Mouse (Mus musculus) stomach, postnatal 0 days (tissue): Measurements from ENCODE around the gene Pet100. TPM values are rescaled to one million over a fixed set of nuclear protein-coding genes. Genes with fewer than 3 reads are reported as not detected.
A peak's percentile ranks its signal among the peaks of the same experiment; 100 is the strongest.

Experiments
- ATAC-seq: fragments of 200-750 bp; cut with Nextera tagmentation; 2 replicates; pipeline ENCODE4 v1.8.0; 2017; ENCODE audit not compliant: low FRiP score, low TSS enrichment
- DNase-seq: peaks from one replicate; pipeline ENCODE4 v3.0.0-alpha.2; 2016; ENCODE audit warnings: low spot score
- H3K27ac ChIP-seq: fragments of 300-500 bp; sonication (generic); replicated peaks from 2 replicates; pipeline ENCODE4 v1.5.1; 2014; ENCODE audit warnings: mild to moderate bottlenecking, control low read depth
- H3K27me3 ChIP-seq: fragments of 300-500 bp; sonication (generic); 2 replicates; pipeline ENCODE4 v1.6.1; 2014; ENCODE audit warnings: low read length; ENCODE audit not compliant: control insufficient read depth, insufficient read depth
- H3K36me3 ChIP-seq: fragments of 300-500 bp; sonication (generic); 2 replicates; pipeline ENCODE4 v1.6.1; 2014; ENCODE audit warnings: low read length, mixed read lengths; ENCODE audit not compliant: control insufficient read depth, insufficient read depth
- H3K4me1 ChIP-seq: fragments of 300-500 bp; sonication (generic); replicated peaks from 2 replicates; pipeline ENCODE4 v1.6.1; 2014; ENCODE audit warnings: antibody characterized with exemption; ENCODE audit not compliant: control insufficient read depth, insufficient read depth
- H3K4me2 ChIP-seq: fragments of 300-500 bp; sonication (generic); replicated peaks from 2 replicates; pipeline ENCODE4 v1.6.1; 2014; ENCODE audit warnings: low read depth, mild to moderate bottlenecking, control low read depth, moderate library complexity
- H3K4me3 ChIP-seq: fragments of 300-500 bp; sonication (generic); 2 replicates; pipeline ENCODE4 v1.5.1; 2014; ENCODE audit warnings: low read depth, low read length, control low read depth
- H3K9ac ChIP-seq: fragments of 300-500 bp; sonication (generic); 2 replicates; pipeline ENCODE4 v1.6.1; 2014; ENCODE audit warnings: mild to moderate bottlenecking, low read length, control low read depth, mixed read lengths
- H3K9me3 ChIP-seq: fragments of 300-500 bp; sonication (generic); 2 replicates; pipeline ENCODE4 v1.6.1; 2016; ENCODE audit warnings: low read length; ENCODE audit not compliant: control insufficient read depth
- CTCF ChIP-seq: IDR thresholded peaks from 2 replicates; pipeline ENCODE4 v1.5.1; 2016; ENCODE audit warnings: antibody characterized with exemption, low read depth, mild to moderate bottlenecking, moderate library complexity
- EP300 ChIP-seq: optimal IDR thresholded peaks from 2 replicates; pipeline ENCODE3; 2016; ENCODE audit warnings: antibody characterized with exemption
- WGBS: fragments of 180-500 bp; shearing (Covaris S2); extraction: QIAGEN DNeasy Blood & Tissue Kit; methylation state at CpG from one replicate; pipeline ENCODE4 v1.1.7; 2014; 5-methylcytosine and 5-hydroxymethylcytosine counted together
- polyA plus RNA-seq: library from polyadenylated mRNA; unstranded; fragments of >200 nt; fragmentation: Nextera tagmentation; extraction: Ambion mirVana; gene quantifications from 2 replicates; pipeline ENCODE4 v1.2.1, GENCODE M21; 2015

Pet100 gene
- polyA plus RNA-seq, 1 experiment from 2014 or later = 171 TPM

DNA sequence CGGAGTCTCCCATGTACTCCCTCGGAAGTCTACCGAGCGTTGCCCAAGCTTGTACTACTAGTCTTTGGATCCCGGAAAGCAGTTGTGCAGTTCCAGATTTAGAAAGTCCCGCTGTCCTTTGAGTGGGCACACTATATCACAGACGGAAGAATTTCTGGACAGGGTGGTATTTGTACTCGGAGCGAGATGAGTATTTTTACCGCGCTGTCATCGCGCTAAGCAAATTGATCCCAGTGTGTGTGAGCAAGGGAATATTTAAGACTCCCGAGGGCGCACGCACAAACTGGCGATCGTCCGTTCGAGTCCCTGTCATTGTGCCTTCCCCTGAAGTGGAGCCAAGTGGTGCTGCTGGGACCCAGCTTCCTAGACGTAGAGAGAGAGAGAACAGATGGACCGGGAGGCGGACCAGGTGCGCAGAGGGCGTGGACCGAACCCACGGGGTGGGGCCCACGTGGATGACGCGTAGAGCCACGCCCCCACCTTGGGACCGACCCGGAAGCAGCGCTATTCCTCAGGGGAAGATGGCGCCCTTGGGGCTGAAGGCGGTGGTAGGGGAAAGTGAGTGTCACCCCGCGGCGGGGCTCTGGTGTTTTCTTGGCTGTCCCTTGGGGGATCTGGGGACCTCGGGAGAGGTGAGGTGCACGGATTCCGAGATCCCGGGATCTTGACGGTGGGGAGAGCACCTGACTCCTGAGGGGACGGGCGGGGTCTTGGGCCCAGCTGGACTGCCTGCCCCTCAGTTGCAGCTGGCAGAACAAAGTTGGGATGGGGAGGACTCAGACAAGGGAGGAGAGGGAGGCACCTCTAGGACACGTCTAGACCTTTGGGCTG is 9.5 kb downstream of the Pet100 start, which contains the start of gene Stxbp2:
TSS of gene Stxbp2 (plus strand) at position 309 of the 831 bp plus-strand sequence.
- Histone ChIP-seq H3K36me3 (no peaks in the 10 kb centered on the region), H3K27me3 (no peaks in the 10 kb centered on the region), H3K4me3 (peak within 1 kb of the TSS; percentile 65), H3K4me2 (peak within 1 kb of the TSS; percentile 65), H3K27ac (peak within 1 kb of the TSS; percentile 79), H3K9me3 (no peaks in the 10 kb centered on the region), H3K9ac (peak within 1 kb of the TSS; percentile 76), H3K4me1 (no peaks in the 10 kb centered on the region)
- no peak for TF ChIP-seq CTCF
- no peak for TF ChIP-seq EP300
- 4% methylated on average over 46 of the region's 47 CpGs for WGBS
- peak; percentile 92 for DNase-seq
- peak; percentile 92 for ATAC-seq

DNA sequence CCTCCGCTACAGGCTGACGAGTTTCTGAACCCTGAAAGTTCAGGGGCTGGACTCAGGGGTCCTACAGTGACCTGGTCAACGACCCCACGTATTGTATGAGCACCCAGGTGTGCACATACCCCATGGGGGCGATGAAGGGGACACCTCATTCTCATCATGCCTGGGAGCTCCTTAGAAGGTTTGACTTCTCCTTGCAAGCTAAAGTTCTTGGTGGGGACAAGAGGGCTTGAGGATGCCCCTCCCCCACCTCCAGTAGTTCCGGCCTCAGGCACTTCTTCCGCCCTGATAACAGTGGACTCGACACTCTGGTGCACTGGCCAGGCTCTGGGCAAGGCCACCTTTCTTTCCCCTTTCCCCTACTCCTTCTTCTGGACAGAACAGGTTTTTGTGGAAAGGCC is 10.1 kb downstream of the Pet100 start:
- peak overlapping the region; percentile 65 for H3K4me2 ChIP-seq
- peak overlapping the region; percentile 65 for H3K4me3 ChIP-seq
- 0 out of 2 replicates have a peak, but pooled peaks cover 1% of the 10 kb centered on the region for H3K36me3 ChIP-seq
- H3K4me1 ChIP-seq = no peaks in the 10 kb centered on the region
- DNase-seq (peak; percentile 80), ATAC-seq (peak; percentile 81)
- TF ChIP-seq CTCF (no peak), EP300 (no peak)
- 17% methylated on average over 8 of the region's 8 CpGs for WGBS
- peak overlapping the region; percentile 76 for H3K9ac ChIP-seq
- no peaks in the 10 kb centered on the region for H3K27me3 ChIP-seq
- no peaks in the 10 kb centered on the region for H3K9me3 ChIP-seq
- peak overlapping the region; percentile 79 for H3K27ac ChIP-seq

DNA sequence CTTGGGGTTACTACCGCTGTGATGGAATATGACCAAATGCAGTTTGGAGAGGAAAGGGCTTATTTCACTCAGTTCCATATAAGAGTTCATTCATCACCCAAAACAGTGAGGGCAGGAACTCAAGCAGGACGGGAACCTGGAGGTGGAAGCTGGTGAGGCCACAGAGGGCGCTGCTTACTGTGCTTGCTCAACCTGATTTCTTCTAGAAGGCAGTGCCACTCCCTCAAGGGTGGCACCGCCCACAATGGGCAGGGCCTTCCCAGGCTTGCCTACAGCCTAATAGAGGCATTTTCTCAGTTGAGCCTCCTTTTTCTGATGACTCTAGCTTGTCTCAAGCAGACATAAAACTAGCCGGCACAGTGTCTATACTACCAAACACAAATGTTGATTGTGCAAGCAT is 24.5 kb downstream of the Pet100 start:
- H3K36me3 ChIP-seq = no peaks in the 10 kb centered on the region; the same call in 1 of the 2 replicates
- WGBS = 23% methylated on average over 5 of the region's 5 CpGs
- no peak overlapping the region for H3K4me3 ChIP-seq
- H3K4me2 ChIP-seq = no peak overlapping the region
- H3K9me3 ChIP-seq = no peaks in the 10 kb centered on the region
- no peaks in the 10 kb centered on the region for H3K4me1 ChIP-seq
- no peak overlapping the region for H3K27ac ChIP-seq
- peak; percentile 65 for TF ChIP-seq CTCF
- no peak for TF ChIP-seq EP300
- H3K9ac ChIP-seq = no peak overlapping the region
- H3K27me3 ChIP-seq = no peaks in the 10 kb centered on the region
- peak; percentile 89 for DNase-seq
- peak; percentile 86 for ATAC-seq

DNA sequence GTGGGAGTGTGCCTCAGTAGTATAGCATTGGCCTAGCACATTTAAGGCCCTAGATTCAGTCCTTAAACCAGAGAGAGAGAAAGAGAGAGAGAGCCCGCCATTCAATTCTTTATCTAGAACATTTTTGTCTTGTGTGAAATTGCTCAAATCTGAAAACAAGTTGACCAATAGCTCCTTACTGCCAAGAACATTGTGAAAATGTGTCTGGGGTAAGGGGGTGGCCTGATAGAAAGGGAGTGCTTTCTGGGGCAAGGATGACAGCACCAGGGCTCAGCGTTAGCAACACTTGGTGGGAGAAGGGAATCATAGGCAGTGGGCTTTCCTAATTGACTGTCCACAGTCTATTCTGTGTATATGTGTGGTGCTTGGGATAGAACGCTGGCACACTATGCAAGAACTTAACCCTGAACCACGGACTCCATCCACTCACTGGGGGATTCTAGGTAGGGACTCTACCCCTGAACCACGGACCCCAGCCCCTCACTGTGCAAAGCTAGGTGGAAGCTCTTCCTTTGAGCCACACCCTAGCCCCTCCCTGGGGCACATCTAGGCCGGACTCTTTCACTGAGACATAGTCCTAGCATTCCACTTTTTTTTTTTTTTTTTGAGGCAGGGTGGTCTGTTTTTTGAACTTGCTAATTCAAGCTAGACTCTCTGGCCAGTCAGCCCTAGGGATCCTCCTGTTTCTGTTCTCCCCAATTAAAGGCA is 25.6 kb downstream of the Pet100 start:
- Histone ChIP-seq H3K4me3 (no peak overlapping the region), H3K4me1 (no peaks in the 10 kb centered on the region), H3K9ac (no peak overlapping the region), H3K9me3 (no peaks in the 10 kb centered on the region), H3K4me2 (no peak overlapping the region), H3K36me3 (no peaks in the 10 kb centered on the region), H3K27ac (no peak overlapping the region), H3K27me3 (no peaks in the 10 kb centered on the region)
- ATAC-seq (no peak), DNase-seq (no peak)
- TF ChIP-seq EP300 (no peak), CTCF (no peak)
- 83% methylated on average over 6 of the region's 6 CpGs for WGBS

DNA sequence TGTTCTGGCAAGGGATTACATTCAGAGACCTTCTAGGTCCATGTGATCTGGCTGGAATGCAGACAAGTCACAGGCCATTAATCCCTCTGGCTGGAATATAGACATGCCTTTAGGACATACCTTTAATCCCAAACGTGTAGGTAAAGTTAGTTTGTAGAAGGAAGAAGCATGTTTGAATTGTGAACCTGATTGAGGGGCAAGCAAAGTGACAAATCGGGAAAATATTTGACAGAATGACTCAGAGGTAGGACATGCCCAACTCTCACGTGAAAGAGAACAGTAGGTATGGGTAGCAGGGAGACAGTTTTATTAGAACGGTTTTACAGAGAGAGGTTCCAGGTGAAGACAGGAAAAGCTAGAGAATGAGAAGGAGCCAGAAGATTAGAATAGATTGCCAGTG is 26.2 kb downstream of the Pet100 start:
- H3K9me3 ChIP-seq = no peaks in the 10 kb centered on the region
- no peaks in the 10 kb centered on the region for H3K27me3 ChIP-seq
- TF ChIP-seq EP300 (no peak), CTCF (no peak)
- DNase-seq (no peak), ATAC-seq (no peak)
- H3K4me1 ChIP-seq = no peaks in the 10 kb centered on the region
- 52% methylated on average over 4 of the region's 4 CpGs for WGBS
- no peak overlapping the region for H3K4me3 ChIP-seq
- H3K9ac ChIP-seq = no peak overlapping the region
- no peak overlapping the region for H3K27ac ChIP-seq
- no peak overlapping the region for H3K4me2 ChIP-seq
- H3K36me3 ChIP-seq = no peaks in the 10 kb centered on the region
